18 mouse cellular contexts compared by ENCODE assay signal in the genomic region with DNA sequence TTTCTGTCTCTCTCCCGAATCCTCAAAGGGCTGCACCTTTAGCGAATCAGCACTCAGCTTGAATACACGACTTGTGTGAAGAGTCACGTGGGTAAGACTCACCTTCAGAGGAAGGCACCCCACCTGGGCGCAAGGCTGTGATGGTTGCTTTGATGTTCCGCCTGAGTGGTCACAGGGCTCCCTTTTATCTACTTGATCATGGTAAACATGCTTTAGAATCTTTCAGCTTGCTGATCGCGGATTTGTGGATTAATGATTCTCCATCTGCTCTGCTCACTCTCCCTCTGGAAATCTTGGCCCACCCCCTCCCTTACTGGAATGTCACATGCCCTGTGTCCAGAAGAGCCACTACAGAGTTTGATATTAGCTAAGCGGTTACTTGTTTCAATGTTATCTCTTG. TPM values are rescaled to one million over a fixed set of nuclear protein-coding genes. Genes with fewer than 3 reads are reported as not detected.
DNase-seq lines count a peak whose midpoint lies in the region; ATAC-seq and TF ChIP-seq lines count a peak whose summit lies in the region.
"Had no signal": no experiment of that assay in that cellular context is flagged by ENCODE, and none has a peak within 500 bp of the region (broad histone marks: within the 10 kb centered on the region; RNA-seq: fewer than 3 reads in every experiment).

No protein-coding gene starts in this region.

- H3K9me3 ChIP-seq in intestine, embryonic 14.5 days (ENCODE audit: control insufficient read depth, low read length) = no peaks in the 10 kb centered on the region
- H3K9me3 ChIP-seq in intestine, postnatal 0 days (ENCODE audit: control insufficient read depth) = no peaks in the 10 kb centered on the region
- H3K9me3 ChIP-seq in intestine, embryonic 16.5 days (ENCODE audit: control insufficient read depth, low read length) = no peaks in the 10 kb centered on the region
- H3K9me3 ChIP-seq: embryonic facial prominence, embryonic 15.5 days; forebrain, embryonic 12.5 days; heart, embryonic 12.5 days; megakaryocyte, embryonic 14.5 days; neural tube, embryonic 12.5 days had no signal

- no peak for DNase-seq in intestine, embryonic 14.5 days (ENCODE audit: low spot score)
- DNase-seq in kidney, postnatal 10 days = peak; percentile 41
- DNase-seq in retina, postnatal 7 days (ENCODE audit: low read depth, low spot score) = peak; percentile 58
- no peak for DNase-seq in heart, adult 18-20 months
- DNase-seq in gastrocnemius, postnatal 4 days (ENCODE audit: low spot score in 2 of 2) = no peak
- no peak for DNase-seq in left cerebral cortex, adult 18-20 months (ENCODE audit: low spot score in 2 of 2)
- DNase-seq: cerebellum, adult 11-12 months; gastrocnemius, adult 2 months; thymus, adult 2 months had no signal

- WGBS in intestine, embryonic 14.5 days = 58% methylated on average over 9 of the region's 9 CpGs
- WGBS in intestine, postnatal 0 days = 41% methylated on average over 9 of the region's 9 CpGs
- WGBS in intestine, embryonic 16.5 days = 45% methylated on average over 9 of the region's 9 CpGs

- H3K9ac ChIP-seq in intestine, embryonic 14.5 days (ENCODE audit: low read length) = no peak overlapping the region
- H3K9ac ChIP-seq in intestine, postnatal 0 days (ENCODE audit: low read depth, low read length) = no peak overlapping the region
- H3K9ac ChIP-seq in intestine, embryonic 16.5 days (ENCODE audit: low read depth, low read length) = no peak overlapping the region
- H3K9ac ChIP-seq: embryonic facial prominence, embryonic 15.5 days; forebrain, embryonic 12.5 days; heart, embryonic 12.5 days; neural tube, embryonic 12.5 days had no signal

- peaks cover 5% of the 10 kb centered on the region; the same call in 1 of the 2 replicates for H3K4me1 ChIP-seq in intestine, embryonic 14.5 days (replicated peaks; ENCODE audit: control insufficient read depth, insufficient read depth, low read length)
- H3K4me1 ChIP-seq in intestine, postnatal 0 days (replicated peaks; ENCODE audit: control insufficient read depth, insufficient read depth, low read length) = no peaks in the 10 kb centered on the region; the same call in none of the 2 replicates
- H3K4me1 ChIP-seq in intestine, embryonic 16.5 days (ENCODE audit: control insufficient read depth, insufficient read depth, low read length) = peaks cover 8% of the 10 kb centered on the region
- H3K4me1 ChIP-seq: forebrain, embryonic 12.5 days; neural tube, embryonic 12.5 days had no signal

- no peak for TF ChIP-seq CTCF in intestine, postnatal 0 days (IDR thresholded peaks at IDR 0.05; ENCODE audit: low read depth)

- no peaks in the 10 kb centered on the region for H3K36me3 ChIP-seq in intestine, embryonic 14.5 days (ENCODE audit: control insufficient read depth, insufficient read depth, low read length)
- no peaks in the 10 kb centered on the region for H3K36me3 ChIP-seq in intestine, postnatal 0 days (ENCODE audit: control insufficient read depth, insufficient read depth)
- H3K36me3 ChIP-seq in intestine, embryonic 16.5 days (ENCODE audit: control insufficient read depth, insufficient read depth, low read length) = no peaks in the 10 kb centered on the region
- H3K36me3 ChIP-seq: embryonic facial prominence, embryonic 15.5 days; forebrain, embryonic 12.5 days; heart, embryonic 12.5 days; neural tube, embryonic 12.5 days had no signal

- H3K27me3 ChIP-seq in intestine, embryonic 14.5 days (replicated peaks; ENCODE audit: control insufficient read depth, insufficient read depth, low read length) = no peaks in the 10 kb centered on the region
- H3K27me3 ChIP-seq in intestine, postnatal 0 days (replicated peaks; ENCODE audit: control insufficient read depth, insufficient read depth, low read length) = no peaks in the 10 kb centered on the region
- no peaks in the 10 kb centered on the region for H3K27me3 ChIP-seq in intestine, embryonic 16.5 days (replicated peaks; ENCODE audit: control insufficient read depth, insufficient read depth, low read length)
- H3K27me3 ChIP-seq: CH12.LX; embryonic facial prominence, embryonic 15.5 days; forebrain, embryonic 12.5 days; heart, embryonic 12.5 days; neural tube, embryonic 12.5 days had no signal

- H3K27ac ChIP-seq in intestine, embryonic 14.5 days (ENCODE audit: low read depth) = no peak overlapping the region
- no peak overlapping the region for H3K27ac ChIP-seq in intestine, postnatal 0 days (ENCODE audit: low read depth, low read length)
- H3K27ac ChIP-seq in intestine, embryonic 16.5 days (ENCODE audit: low read length) = no peak overlapping the region
- H3K27ac ChIP-seq: embryonic facial prominence, embryonic 15.5 days; forebrain, embryonic 12.5 days; gastrocnemius, adult 2 months; left cerebral cortex, adult 2 months; neural tube, embryonic 12.5 days had no signal

- ATAC-seq in intestine, embryonic 14.5 days (replicated peaks; ENCODE audit: low FRiP score, low TSS enrichment, low read depth) = peak; percentile 53; the same call in 1 of the 2 replicates
- no peak for ATAC-seq in intestine, postnatal 0 days
- ATAC-seq in intestine, embryonic 16.5 days = 0 out of 2 replicates have a peak, but pooled peaks have one; percentile 31

- no peak overlapping the region for H3K4me3 ChIP-seq in intestine, embryonic 14.5 days (ENCODE audit: low read depth, low read length)
- no peak overlapping the region for H3K4me3 ChIP-seq in intestine, postnatal 0 days (ENCODE audit: low read depth, low read length)
- H3K4me3 ChIP-seq in intestine, embryonic 16.5 days (ENCODE audit: low read length) = no peak overlapping the region
- H3K4me3 ChIP-seq: embryonic facial prominence, embryonic 15.5 days; forebrain, embryonic 12.5 days; gastrocnemius, adult 2 months; heart, embryonic 12.5 days; left cerebral cortex, adult 2 months; megakaryocyte, embryonic 14.5 days; neural tube, embryonic 12.5 days had no signal

- H3K4me2 ChIP-seq in intestine, embryonic 14.5 days (ENCODE audit: low read length) = no peak overlapping the region
- H3K4me2 ChIP-seq in intestine, postnatal 0 days (replicated peaks; ENCODE audit: low read depth) = no peak overlapping the region
- H3K4me2 ChIP-seq in intestine, embryonic 16.5 days (ENCODE audit: low read depth, low read length) = no peak overlapping the region
- H3K4me2 ChIP-seq: embryonic facial prominence, embryonic 15.5 days; forebrain, embryonic 12.5 days; heart, embryonic 12.5 days; neural tube, embryonic 12.5 days had no signal

RNA-seq across cellular contexts. Expression of a gene that starts 37.1 kb away (rescaled TPM):
- 64.6 and 73.8 TPM in 2 replicates for polyA plus RNA-seq in intestine, embryonic 14.5 days (2014; fragmentation: Nextera tagmentation; extraction: Ambion mirVana)
- polyA plus RNA-seq in intestine, postnatal 0 days (2015; fragmentation: Nextera tagmentation; extraction: Ambion mirVana) = 19.2 and 22.3 TPM in 2 replicates
- 16.2 and 16.7 TPM in 2 replicates for polyA plus RNA-seq in intestine, embryonic 16.5 days (2015; fragmentation: Nextera tagmentation; extraction: Ambion mirVana)
- total RNA-seq in heart, adult 18-20 months (2021) = 10 to 100 TPM; 71.9 to 80.4 TPM
- total RNA-seq in gastrocnemius, postnatal 4 days (2021) = 100 to 1,000 TPM; 166 to 182 TPM
- 100 to 1,000 TPM; 110 to 117 TPM for total RNA-seq in left cerebral cortex, adult 18-20 months (2021)

Comparison
In these comparisons a context has a peak if more than half of its experiments do, and no peak if none do; other contexts are left out.
1. DNase-seq: peak in kidney, postnatal 10 days (single experiment) and retina, postnatal 7 days (single experiment); none in intestine, embryonic 14.5 days (single experiment), heart, adult 18-20 months (0 of 2), gastrocnemius, postnatal 4 days (0 of 2) and left cerebral cortex, adult 18-20 months (0 of 2).